Mouse (Mus musculus): Measurements from ENCODE around the gene Csf2.

GRCm38 (mm10) chr11:54214499-54215443 lies 34.7 kb downstream of the Csf2 start:
- no peak for TF ChIP-seq CTCF (IDR thresholded peaks at IDR 0.05; ENCODE audit: low read depth)
- TF ChIP-seq EP300 (optimal IDR thresholded peaks at IDR 0.05), result no peak

All from stomach, postnatal 0 days (tissue).